Mouse (Mus musculus) central nervous system, embryonic 14 days (tissue): ENCODE measurements around the gene Edem3. TPM values are rescaled to one million over a fixed set of nuclear protein-coding genes. Genes with fewer than 3 reads are reported as not detected.

Experiments
- polyA plus RNA-seq: library from polyadenylated mRNA; depleted of rRNA; stranded (reverse); fragments of >200 nt; gene quantifications from 2 replicates; pipeline ENCODE4 v1.2.3, GENCODE M21; 2012; rRNA removed

Edem3 gene
- polyA plus RNA-seq, result 18.7 and 19.6 TPM in 2 replicates

DNA sequence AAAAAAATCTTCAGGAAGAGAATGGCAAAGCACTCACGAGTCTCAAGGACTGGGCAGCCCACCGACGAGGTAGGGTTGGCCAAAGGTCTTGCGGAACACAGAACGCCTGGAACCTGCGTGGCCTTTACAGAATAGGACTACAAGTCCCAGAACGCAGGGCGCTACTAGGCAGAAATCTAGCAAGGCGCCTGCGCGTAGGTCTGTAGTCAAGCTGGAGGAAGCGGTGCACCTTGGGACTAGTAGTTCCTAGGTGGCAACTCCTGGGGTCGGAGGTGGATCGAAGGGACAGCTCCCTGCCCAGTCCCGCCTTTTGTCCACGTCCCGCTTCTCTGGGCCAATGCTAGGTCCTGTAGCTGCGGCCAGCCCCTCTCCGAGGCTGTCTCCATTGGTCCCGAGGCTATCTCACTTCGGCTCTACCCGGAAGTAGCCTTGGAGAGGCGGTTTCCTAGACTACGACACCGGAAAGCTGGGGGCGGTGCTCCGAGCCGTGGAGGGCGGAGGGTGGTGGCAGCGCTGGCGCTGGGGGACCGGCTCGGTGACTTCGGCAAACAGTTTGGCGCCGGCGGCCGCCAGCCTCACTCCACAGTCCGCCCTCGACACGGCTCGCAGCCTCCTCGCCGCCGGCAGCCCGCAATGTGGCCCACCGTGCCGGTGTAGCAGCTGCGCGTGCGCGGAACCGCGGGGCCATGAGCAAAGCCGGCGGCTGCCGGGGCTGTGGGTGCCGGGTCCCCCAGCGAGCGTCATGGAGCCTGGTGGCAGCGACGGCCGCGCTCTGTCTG is at the start of gene Edem3:
Gene Edem3, plus strand, starts transcription at position 491 of the 779 bp plus-strand sequence.

Other genes with a start within 250 kb of the Edem3 start
- gene Fam129a, start 184.2 kb upstream of the Edem3 start, polyA plus RNA-seq, result 0.64 and 1.7 TPM in 2 replicates